Mouse (Mus musculus): Measurements from ENCODE around the gene Usp47. TPM values are rescaled to one million over a fixed set of nuclear protein-coding genes. Genes with fewer than 3 reads are reported as not detected.

Gene Usp47
- polyA plus RNA-seq, 1 experiment from 2014 or later, result 80.1 TPM

Other genes with a start within 250 kb of the Usp47 start
- gene Galnt18, start 243.5 kb upstream of the Usp47 start, polyA plus RNA-seq (2015; fragmentation: Nextera tagmentation; extraction: Ambion mirVana), result 17.9 and 18.8 TPM in 2 replicates
- gene Dkk3, start 135.6 kb downstream of the Usp47 start, polyA plus RNA-seq (2015; fragmentation: Nextera tagmentation; extraction: Ambion mirVana), result 41.3 and 45.4 TPM in 2 replicates
- gene Mical2, start 202.4 kb downstream of the Usp47 start, polyA plus RNA-seq (2015; fragmentation: Nextera tagmentation; extraction: Ambion mirVana), result 2.1 and 2.3 TPM in 2 replicates